Mouse (Mus musculus): ENCODE measurements around the gene Il2.

Gene Il2

GRCm38 (mm10) chr3:37125655-37126054 lies at the start of gene Il2:
Gene Il2 (minus strand): TSS chr3:37125959.
- in situ Hi-C loops (cut with MboI; ENCODE audit: unreplicated experiment in 2 of 2) = no loop called here

- in situ Hi-C loops (cut with MboI; ENCODE audit: unreplicated experiment in 2 of 2) = no loop called here
Measured at GRCm38 (mm10) chr3:37174711-37175572, 49.2 kb upstream of the Il2 start.

- in situ Hi-C loops (cut with MboI; ENCODE audit: unreplicated experiment in 2 of 2) = no loop called here
Measured at GRCm38 (mm10) chr3:37173285-37173684, 47.5 kb upstream of the Il2 start.

GRCm38 (mm10) chr3:37169283-37169682 lies 43.5 kb upstream of the Il2 start:
- in situ Hi-C loops (cut with MboI; ENCODE audit: unreplicated experiment in 2 of 2) = no loop called here

- in situ Hi-C loops (cut with MboI; ENCODE audit: unreplicated experiment in 2 of 2) = no loop called here
Measured at GRCm38 (mm10) chr3:37161096-37161495, 35.3 kb upstream of the Il2 start.

- in situ Hi-C loops (cut with MboI; ENCODE audit: unreplicated experiment in 2 of 2) = no loop called here
Measured at GRCm38 (mm10) chr3:37158246-37158645, 32.5 kb upstream of the Il2 start.

GRCm38 (mm10) chr3:37157082-37157481 lies 31.3 kb upstream of the Il2 start:
- in situ Hi-C loops (cut with MboI; ENCODE audit: unreplicated experiment in 2 of 2) = no loop called here

- in situ Hi-C loops (cut with MboI; ENCODE audit: unreplicated experiment in 2 of 2) = no loop called here
Measured at GRCm38 (mm10) chr3:37154396-37154795, 28.6 kb upstream of the Il2 start.

- in situ Hi-C loops (cut with MboI; ENCODE audit: unreplicated experiment in 2 of 2) = no loop called here
Measured at GRCm38 (mm10) chr3:37153004-37153403, 27.2 kb upstream of the Il2 start.

- in situ Hi-C loops (cut with MboI; ENCODE audit: unreplicated experiment in 2 of 2) = no loop called here
Measured at GRCm38 (mm10) chr3:37152274-37152673, 26.5 kb upstream of the Il2 start.

GRCm38 (mm10) chr3:37146810-37147209 lies 21.1 kb upstream of the Il2 start:
- in situ Hi-C loops (cut with MboI; ENCODE audit: unreplicated experiment in 2 of 2) = no loop called here

- in situ Hi-C loops (cut with MboI; ENCODE audit: unreplicated experiment in 2 of 2) = no loop called here
Measured at GRCm38 (mm10) chr3:37146406-37146805, 20.6 kb upstream of the Il2 start.

GRCm38 (mm10) chr3:37144979-37145378 lies 19.2 kb upstream of the Il2 start:
- in situ Hi-C loops (cut with MboI; ENCODE audit: unreplicated experiment in 2 of 2) = no loop called here

GRCm38 (mm10) chr3:37141827-37142226 lies 16.1 kb upstream of the Il2 start:
- in situ Hi-C loops (cut with MboI; ENCODE audit: unreplicated experiment in 2 of 2) = no loop called here

- in situ Hi-C loops (cut with MboI; ENCODE audit: unreplicated experiment in 2 of 2) = no loop called here
Measured at GRCm38 (mm10) chr3:37140168-37140906, 14.6 kb upstream of the Il2 start.

GRCm38 (mm10) chr3:37139192-37139591 lies 13.4 kb upstream of the Il2 start:
- in situ Hi-C loops (cut with MboI; ENCODE audit: unreplicated experiment in 2 of 2) = no loop called here

- in situ Hi-C loops (cut with MboI; ENCODE audit: unreplicated experiment in 2 of 2) = no loop called here
Measured at GRCm38 (mm10) chr3:37137231-37137630, 11.5 kb upstream of the Il2 start.

- in situ Hi-C loops (cut with MboI; ENCODE audit: unreplicated experiment in 2 of 2) = no loop called here
Measured at GRCm38 (mm10) chr3:37129063-37129462, 3.3 kb upstream of the Il2 start.

- in situ Hi-C loops (cut with MboI; ENCODE audit: unreplicated experiment in 2 of 2) = no loop called here
Measured at GRCm38 (mm10) chr3:37128269-37128668, 2.5 kb upstream of the Il2 start.

- in situ Hi-C loops (cut with MboI; ENCODE audit: unreplicated experiment in 2 of 2) = no loop called here
Measured at GRCm38 (mm10) chr3:37126162-37126561, 403 bp upstream of the Il2 start.

- in situ Hi-C loops (cut with MboI; ENCODE audit: unreplicated experiment in 2 of 2) = no loop called here
Measured at GRCm38 (mm10) chr3:37090721-37091120, 35.0 kb downstream of the Il2 start.

GRCm38 (mm10) chr3:37084860-37085259 lies 40.9 kb downstream of the Il2 start:
- in situ Hi-C loops (cut with MboI; ENCODE audit: unreplicated experiment in 2 of 2) = no loop called here

Measured in v-Abl transformed pro-B cells (cell line).